Mouse (Mus musculus): Measurements from ENCODE around the gene Setdb1. TPM values are rescaled to one million over a fixed set of nuclear protein-coding genes. Genes with fewer than 3 reads are reported as not detected.
A peak's percentile ranks its signal among the peaks of the same experiment; 100 is the strongest.

Setdb1 gene
- polyA plus RNA-seq, 1 experiment from 2014 or later, result 31.6 TPM

DNA sequence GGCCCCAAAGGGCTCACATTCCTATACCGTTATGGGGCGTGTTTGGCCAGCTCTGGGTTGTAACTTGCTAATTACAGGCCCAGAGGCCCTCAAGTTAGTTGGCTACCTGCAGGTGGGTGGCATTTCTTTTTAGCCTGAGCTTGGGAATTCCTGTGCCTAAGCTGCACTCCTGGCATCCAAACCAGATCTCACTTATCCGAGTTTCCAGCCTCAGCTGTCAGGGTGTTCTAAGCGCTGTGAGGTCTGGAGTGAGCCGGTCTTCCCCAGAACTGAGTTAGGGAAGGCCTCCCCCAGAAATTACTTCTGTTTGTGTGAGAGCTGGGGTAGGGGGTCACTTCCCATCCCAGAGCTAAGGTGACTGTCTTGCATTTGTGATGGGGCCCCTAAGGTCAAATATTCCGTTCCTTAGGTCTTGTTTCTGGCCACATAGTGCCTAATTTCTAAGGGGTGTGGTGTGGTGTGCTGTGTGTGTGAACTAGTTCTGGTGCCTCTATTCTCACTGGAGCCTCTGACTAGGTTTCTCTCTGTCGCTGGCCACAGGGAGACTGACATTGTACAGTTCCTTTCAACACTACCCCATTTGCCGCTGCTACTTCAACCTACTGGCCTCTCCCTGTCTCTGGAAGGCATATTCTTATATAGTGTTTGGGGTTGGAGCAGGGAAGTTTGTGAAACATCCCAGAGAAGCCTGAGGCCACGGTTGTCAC lies 41.0 kb downstream of the Setdb1 start:
- Histone ChIP-seq H3K4me2 (peak overlapping the region; percentile 90), H3K4me1 (peaks cover 81% of the 10 kb centered on the region), H3K9me3 (replicated peaks) (no peaks in the 10 kb centered on the region), H3K9ac (peak overlapping the region; percentile 97), H3K4me3 (peak overlapping the region; percentile 91), H3K27ac (peak overlapping the region; percentile 94), H3K27me3 (replicated peaks) (no peaks in the 10 kb centered on the region), H3K36me3 (peaks cover 32% of the 10 kb centered on the region)
- 4% methylated on average over 9 of the region's 9 CpGs for whole genome bisulfite sequencing (ENCODE audit: insufficient replicate concordance)
- no peak; the same call in 1 of the 2 replicates for ATAC-seq

DNA sequence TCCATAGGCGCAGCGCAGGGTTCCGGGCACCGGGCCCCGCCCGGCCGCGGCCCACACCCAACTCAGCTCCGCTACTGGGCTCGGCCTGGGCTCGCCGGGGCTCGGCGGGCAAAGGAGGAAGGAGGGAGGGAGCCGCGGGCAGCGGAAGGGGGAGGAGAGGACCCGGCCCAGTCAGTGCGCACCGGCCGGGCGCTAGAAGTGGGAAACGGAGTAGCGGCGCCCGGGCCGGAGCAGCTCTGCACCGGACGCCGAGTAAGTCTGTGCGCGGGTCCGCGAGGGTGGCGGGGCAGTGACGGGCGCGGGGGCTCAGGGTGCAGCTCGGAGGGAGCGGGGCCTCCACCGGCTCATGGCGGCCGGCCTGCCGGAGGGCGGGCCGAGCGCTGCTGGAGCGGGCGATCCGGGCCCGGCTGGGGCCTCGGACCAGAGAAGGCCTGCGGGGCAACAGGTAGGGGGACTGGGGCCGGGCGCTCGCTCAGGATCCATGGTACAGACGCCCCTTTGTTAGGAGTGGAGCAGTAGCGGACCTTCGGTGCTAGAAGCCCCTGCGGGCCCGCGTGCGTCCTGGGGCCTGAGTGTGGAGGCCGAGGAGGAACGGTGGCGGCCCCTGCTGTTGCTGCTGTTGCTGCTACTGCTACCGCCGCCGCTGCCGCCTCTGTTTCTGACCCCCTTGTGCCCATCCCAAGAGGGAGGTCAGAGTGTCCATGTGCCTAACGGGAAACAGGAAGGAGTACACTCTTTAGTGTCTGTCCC lies 41.7 kb downstream of the Setdb1 start:
- peaks cover 88% of the 10 kb centered on the region for H3K4me1 ChIP-seq
- no peaks in the 10 kb centered on the region for H3K27me3 ChIP-seq (replicated peaks)

DNA sequence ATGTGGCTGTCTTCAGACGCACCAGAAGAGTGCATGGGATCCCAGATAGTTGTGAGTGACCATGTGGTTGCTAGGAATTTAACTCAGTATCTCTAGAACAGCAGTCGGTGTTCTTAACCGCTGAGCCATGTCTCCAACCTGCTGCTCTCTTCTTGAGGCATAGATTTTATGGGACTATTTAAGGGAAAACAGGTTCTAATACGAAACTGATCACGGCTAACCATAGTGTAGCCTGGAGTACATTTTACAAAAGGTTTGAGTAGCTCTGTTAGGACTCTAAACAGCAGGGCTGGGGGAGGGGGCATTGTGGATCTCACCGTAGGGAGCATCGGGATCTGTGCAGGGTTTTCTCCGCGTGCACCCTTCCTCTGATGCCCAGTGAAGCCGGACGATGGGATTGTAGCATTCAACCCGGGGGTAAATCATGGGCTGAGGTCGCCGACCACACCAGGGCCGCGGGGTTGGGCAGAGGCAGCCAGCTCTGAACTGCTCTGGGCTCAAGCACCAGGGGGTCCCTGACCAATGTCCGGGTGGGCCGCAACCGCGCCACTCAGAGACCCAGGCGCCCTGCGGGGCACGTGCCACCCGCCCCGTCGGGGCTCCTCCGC lies 42.4 kb downstream of the Setdb1 start, which contains the start of gene Cers2:
Gene Cers2, plus strand, starts transcription at position 306 of the 608 bp plus-strand sequence.
- Histone ChIP-seq H3K9me3 (replicated peaks) (no peaks in the 10 kb centered on the region), H3K27me3 (replicated peaks) (no peaks in the 10 kb centered on the region), H3K4me2 (peak within 1 kb of the TSS; percentile 90), H3K9ac (peak within 1 kb of the TSS; percentile 97), H3K27ac (peak within 1 kb of the TSS; percentile 94), H3K36me3 (peaks cover 18% of the 10 kb centered on the region), H3K4me3 (peak within 1 kb of the TSS; percentile 91), H3K4me1 (peaks cover 83% of the 10 kb centered on the region)
- WGBS (ENCODE audit: insufficient replicate concordance), result 2% methylated on average over 27 of the region's 27 CpGs
- ATAC-seq, result no peak

More for the DNA sequence above, 41.7 kb downstream of the Setdb1 start:
- ATAC-seq, result peak; percentile 88
- Histone ChIP-seq H3K4me2 (peak overlapping the region; percentile 90), H3K4me3 (peak overlapping the region; percentile 91), H3K27ac (peak overlapping the region; percentile 94), H3K9me3 (replicated peaks) (no peaks in the 10 kb centered on the region), H3K36me3 (peaks cover 25% of the 10 kb centered on the region), H3K9ac (peak overlapping the region; percentile 97)
- under 1% methylated on average over 66 of the region's 71 CpGs for WGBS (ENCODE audit: insufficient replicate concordance)

DNA sequence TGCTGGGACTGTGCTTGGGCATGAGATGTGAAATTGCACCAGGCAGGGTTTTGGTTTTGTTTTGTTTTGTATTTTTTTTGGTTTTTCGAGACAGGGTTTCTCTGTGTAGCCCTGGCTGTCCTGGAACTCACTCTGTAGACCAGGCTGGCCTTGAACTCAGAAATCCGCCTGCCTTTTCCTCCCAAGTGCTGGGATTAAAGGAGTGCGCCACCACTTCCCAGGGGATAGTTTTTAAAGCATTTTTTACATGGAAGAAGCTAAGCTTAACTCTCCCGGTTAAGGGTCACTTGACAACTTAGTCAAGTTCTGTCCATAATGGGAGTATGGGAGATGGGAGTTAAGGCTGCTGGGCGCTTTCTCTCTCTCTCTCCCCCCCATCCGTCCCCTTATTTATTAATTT lies 42.9 kb downstream of the Setdb1 start:
- H3K4me2 ChIP-seq, result peak overlapping the region; percentile 90
- 34% methylated on average over 6 of the region's 6 CpGs for WGBS (ENCODE audit: insufficient replicate concordance)
- ATAC-seq, result no peak
- H3K27ac ChIP-seq, result peak overlapping the region; percentile 94
- H3K4me1 ChIP-seq, result peaks cover 78% of the 10 kb centered on the region
- H3K27me3 ChIP-seq (replicated peaks), result no peaks in the 10 kb centered on the region
- peak overlapping the region; percentile 91 for H3K4me3 ChIP-seq
- peaks cover 13% of the 10 kb centered on the region for H3K36me3 ChIP-seq
- peak overlapping the region; percentile 97 for H3K9ac ChIP-seq
- no peaks in the 10 kb centered on the region for H3K9me3 ChIP-seq (replicated peaks)

DNA sequence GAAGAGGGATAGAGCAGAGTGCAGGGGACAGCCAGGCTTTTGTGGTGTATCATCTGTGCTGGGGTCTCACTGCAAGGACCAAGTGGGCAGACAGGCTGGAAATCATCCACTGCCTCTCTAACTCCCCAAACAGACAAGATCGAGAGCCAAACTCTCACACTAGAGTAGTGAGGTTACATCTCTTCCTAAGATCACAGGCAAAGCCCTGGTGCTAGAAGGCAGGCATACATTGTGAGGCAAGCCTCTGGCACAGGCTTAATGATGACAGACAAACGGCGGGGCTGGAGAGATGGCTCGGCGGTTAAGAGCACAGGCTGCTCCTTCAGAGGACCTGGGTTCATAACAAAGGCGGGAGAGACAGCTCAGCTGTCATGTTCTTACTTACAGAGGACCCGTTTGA lies 43.5 kb downstream of the Setdb1 start:
- Histone ChIP-seq H3K4me3 (peak overlapping the region; percentile 91), H3K9me3 (replicated peaks) (no peaks in the 10 kb centered on the region), H3K9ac (peak overlapping the region; percentile 97), H3K27ac (peak overlapping the region; percentile 94), H3K27me3 (replicated peaks) (no peaks in the 10 kb centered on the region), H3K4me2 (peak overlapping the region; percentile 90), H3K36me3 (peaks cover 8% of the 10 kb centered on the region; the same call in 1 of the 2 replicates), H3K4me1 (peaks cover 76% of the 10 kb centered on the region)
- WGBS (ENCODE audit: insufficient replicate concordance), result 17% methylated on average over 7 of the region's 7 CpGs
- ATAC-seq, result no peak

DNA sequence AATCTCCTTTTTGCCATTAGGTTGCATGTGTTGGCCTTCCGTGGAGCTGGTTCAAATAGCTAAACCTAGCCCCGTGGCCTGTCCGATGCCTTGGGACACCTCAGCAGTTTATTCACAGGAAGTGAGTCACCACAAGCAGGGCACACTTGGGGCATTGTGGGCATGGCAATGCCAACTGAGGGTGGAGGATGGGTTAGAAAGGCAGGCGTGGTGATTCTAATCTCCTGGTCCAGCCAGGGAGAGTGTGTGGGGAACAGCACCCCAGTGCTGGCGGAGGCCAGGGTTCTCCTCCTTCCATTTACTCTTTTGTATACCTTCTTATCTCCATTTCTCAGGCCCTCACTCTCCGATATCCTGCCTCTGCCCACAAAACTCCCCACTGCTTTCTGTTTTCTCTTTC lies 44.4 kb downstream of the Setdb1 start:
- no peaks in the 10 kb centered on the region for H3K9me3 ChIP-seq (replicated peaks)
- H3K4me1 ChIP-seq, result peaks cover 67% of the 10 kb centered on the region
- peak overlapping the region; percentile 97 for H3K9ac ChIP-seq
- no peaks in the 10 kb centered on the region for H3K27me3 ChIP-seq (replicated peaks)
- H3K27ac ChIP-seq, result peak overlapping the region; percentile 94
- WGBS (ENCODE audit: insufficient replicate concordance), result 12% methylated on average over 6 of the region's 6 CpGs
- H3K4me3 ChIP-seq, result peak overlapping the region; percentile 39
- H3K36me3 ChIP-seq, result peaks cover 2% of the 10 kb centered on the region; the same call in 1 of the 2 replicates
- peak overlapping the region; percentile 90 for H3K4me2 ChIP-seq
- ATAC-seq, result peak; percentile 62

DNA sequence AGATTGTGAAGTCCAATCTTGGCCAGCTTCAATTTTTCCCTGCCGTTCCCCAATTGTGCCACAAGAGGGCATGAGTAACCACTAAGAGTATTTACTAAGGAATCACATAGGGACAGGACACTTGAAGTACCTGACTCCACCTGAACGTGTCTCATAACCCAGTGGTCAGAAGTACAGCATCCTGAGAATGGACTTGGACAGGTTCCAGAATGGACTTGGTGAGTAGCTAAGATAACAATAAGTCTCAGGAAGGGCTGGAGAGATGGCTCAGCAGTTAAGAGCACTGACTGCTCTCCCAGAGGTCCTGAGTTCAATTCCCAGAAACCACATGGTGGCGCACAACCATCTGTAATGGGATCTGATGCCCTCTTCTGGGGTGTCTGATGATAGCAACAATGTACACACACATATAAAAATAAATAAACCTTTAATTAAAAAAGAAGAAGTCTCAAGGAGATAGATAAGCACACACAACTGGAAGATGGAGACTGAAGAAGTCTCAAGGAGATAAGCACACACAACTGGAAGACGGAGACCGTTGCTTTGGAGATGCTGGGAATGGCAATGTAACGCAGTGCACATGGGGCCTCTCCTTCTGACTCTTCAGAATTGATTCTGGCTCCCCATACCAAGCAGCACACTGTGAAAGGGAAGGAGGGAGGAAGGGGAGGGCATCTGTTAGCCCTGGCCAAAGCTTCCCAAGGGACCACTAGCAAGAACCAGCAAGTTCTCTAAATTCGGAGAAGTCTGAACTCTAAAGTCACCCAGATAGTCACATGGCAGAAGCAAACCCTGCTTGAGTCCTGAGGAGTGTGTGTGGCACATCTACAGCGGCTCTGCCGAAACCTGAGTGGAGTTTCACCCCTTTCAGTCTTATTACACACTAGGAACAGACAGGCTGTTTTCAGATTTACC lies 45.8 kb downstream of the Setdb1 start:
- no peaks in the 10 kb centered on the region for H3K27me3 ChIP-seq (replicated peaks)
- peaks cover 1% of the 10 kb centered on the region for H3K36me3 ChIP-seq
- no peak for ATAC-seq
- H3K27ac ChIP-seq, result peak overlapping the region; percentile 94
- peaks cover 59% of the 10 kb centered on the region for H3K4me1 ChIP-seq
- H3K4me2 ChIP-seq, result peak overlapping the region; percentile 33
- WGBS (ENCODE audit: insufficient replicate concordance), result 41% methylated on average over 9 of the region's 9 CpGs
- no peaks in the 10 kb centered on the region for H3K9me3 ChIP-seq (replicated peaks)
- no peak overlapping the region for H3K4me3 ChIP-seq
- peak overlapping the region; percentile 24; the same call in 1 of the 2 replicates for H3K9ac ChIP-seq

DNA sequence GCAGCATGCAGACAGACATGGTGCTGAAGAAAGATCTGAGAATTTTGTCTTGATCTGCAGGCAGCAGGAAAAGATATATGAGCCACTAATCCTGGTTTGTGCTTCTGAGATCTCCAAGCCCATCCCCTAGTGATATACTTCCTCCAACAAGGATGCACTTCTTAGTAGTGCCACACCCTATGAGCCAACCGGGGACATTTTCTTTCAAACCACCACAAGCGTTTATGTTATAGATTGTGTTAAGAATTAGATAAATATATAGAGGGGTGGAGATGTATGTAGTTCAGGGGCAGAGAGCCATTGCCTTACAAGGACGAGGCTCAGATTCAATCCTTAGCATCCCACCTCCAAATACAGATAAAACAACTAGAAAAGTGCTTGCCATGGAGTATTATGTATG lies 46.5 kb downstream of the Setdb1 start:
- 41% methylated on average over 3 of the region's 3 CpGs for WGBS (ENCODE audit: insufficient replicate concordance)
- no peak overlapping the region for H3K27ac ChIP-seq
- H3K4me3 ChIP-seq, result no peak overlapping the region
- H3K9me3 ChIP-seq (replicated peaks), result no peaks in the 10 kb centered on the region
- H3K4me2 ChIP-seq, result no peak overlapping the region
- no peaks in the 10 kb centered on the region for H3K27me3 ChIP-seq (replicated peaks)
- no peak for ATAC-seq
- peaks cover 54% of the 10 kb centered on the region for H3K4me1 ChIP-seq
- H3K36me3 ChIP-seq, result peaks cover 9% of the 10 kb centered on the region
- H3K9ac ChIP-seq, result no peak overlapping the region

DNA sequence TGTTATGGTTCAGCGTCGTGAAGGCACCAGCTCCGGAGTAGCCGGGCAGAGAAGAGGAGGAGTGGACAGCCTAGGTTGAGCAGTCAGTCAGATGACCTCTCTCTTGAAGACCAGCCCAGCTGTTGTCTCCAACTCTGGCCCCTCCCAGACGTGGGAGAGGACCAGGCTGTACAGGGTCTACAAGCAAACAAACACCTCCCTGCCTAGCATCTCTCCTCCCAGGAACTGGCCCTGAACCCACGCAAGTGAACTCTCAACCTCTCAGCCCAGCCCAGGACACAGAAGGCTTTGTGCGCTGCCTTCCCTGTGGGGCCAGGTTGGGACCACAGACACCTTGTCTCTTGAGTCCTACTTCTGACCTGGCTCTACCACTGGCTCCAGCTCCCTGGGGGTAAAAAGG lies 49.9 kb downstream of the Setdb1 start, which contains the start of gene Anxa9:
Gene Anxa9, minus strand, starts transcription at position 77 of the 400 bp plus-strand sequence.
- H3K4me1 ChIP-seq, result peaks cover 27% of the 10 kb centered on the region
- H3K9ac ChIP-seq, result no peak within 1 kb of the TSS
- peaks cover 22% of the 10 kb centered on the region for H3K36me3 ChIP-seq
- no peak within 1 kb of the TSS for H3K4me3 ChIP-seq
- WGBS (ENCODE audit: insufficient replicate concordance), result 68% methylated on average over 7 of the region's 7 CpGs
- no peaks in the 10 kb centered on the region for H3K27me3 ChIP-seq (replicated peaks)
- H3K9me3 ChIP-seq (replicated peaks), result no peaks in the 10 kb centered on the region
- no peak within 1 kb of the TSS for H3K4me2 ChIP-seq
- H3K27ac ChIP-seq, result no peak within 1 kb of the TSS
- no peak for ATAC-seq

DNA sequence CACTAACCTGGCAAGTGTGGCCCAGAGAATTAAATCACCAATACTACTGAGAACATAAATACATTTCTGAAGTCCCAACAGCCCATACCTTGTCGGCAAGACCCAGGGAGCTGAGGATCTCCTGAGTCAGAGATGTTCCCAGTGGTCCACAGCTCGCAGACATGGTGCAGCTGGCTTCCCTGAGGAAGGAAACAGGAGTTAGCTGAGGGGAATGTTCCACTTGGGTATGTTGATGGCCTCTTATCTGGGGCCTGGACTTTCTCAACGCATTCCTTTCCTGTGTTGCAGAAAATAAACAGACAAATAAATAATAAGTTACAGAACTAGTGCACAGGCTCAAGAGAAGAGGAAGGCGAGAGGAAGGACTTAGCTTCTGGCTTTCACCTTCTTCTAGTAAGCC lies 50.8 kb downstream of the Setdb1 start:
- no peak overlapping the region for H3K27ac ChIP-seq
- H3K4me3 ChIP-seq, result no peak overlapping the region
- H3K9ac ChIP-seq, result no peak overlapping the region
- peaks cover 26% of the 10 kb centered on the region for H3K36me3 ChIP-seq
- ATAC-seq, result no peak
- no peak overlapping the region for H3K4me2 ChIP-seq
- H3K27me3 ChIP-seq (replicated peaks), result no peaks in the 10 kb centered on the region
- WGBS (ENCODE audit: insufficient replicate concordance), result 76% methylated on average over 4 of the region's 4 CpGs
- peaks cover 18% of the 10 kb centered on the region for H3K4me1 ChIP-seq
- no peaks in the 10 kb centered on the region for H3K9me3 ChIP-seq (replicated peaks)

DNA sequence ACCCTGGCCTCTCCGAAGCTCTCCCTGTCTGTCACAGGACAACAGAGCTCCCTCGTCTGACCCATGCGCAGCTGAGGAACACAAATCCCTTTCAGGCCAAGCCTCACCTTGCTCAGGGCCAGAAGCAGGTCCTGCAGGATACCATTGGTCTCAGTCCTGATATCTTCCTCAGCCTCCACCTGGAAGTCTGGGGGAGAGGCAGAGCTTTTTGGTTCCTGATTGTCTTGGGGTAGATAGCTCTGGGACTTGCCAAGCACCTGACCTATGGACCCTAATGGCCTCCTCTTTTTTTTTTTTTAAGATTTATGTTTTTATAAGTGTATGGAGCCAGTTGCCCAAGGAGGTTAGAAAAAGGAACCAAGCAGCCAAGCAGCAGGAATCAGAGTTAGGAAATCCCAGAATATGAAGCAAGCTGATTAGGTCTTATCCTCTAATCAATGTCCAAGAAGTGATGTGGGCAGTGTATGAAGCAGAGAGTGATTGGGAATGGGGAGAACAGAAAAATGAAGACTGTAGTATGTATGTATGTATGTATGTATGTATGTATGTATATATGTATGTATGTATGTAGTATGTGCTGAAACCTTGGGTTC lies 55.7 kb downstream of the Setdb1 start:
- no peak overlapping the region for H3K9ac ChIP-seq
- no peak overlapping the region for H3K4me2 ChIP-seq
- peaks cover 45% of the 10 kb centered on the region for H3K36me3 ChIP-seq
- H3K4me3 ChIP-seq, result no peak overlapping the region
- peaks cover 12% of the 10 kb centered on the region; the same call in 1 of the 2 replicates for H3K4me1 ChIP-seq
- no peaks in the 10 kb centered on the region for H3K9me3 ChIP-seq (replicated peaks)
- no peak for ATAC-seq
- no peaks in the 10 kb centered on the region for H3K27me3 ChIP-seq (replicated peaks)
- H3K27ac ChIP-seq, result no peak overlapping the region
- 80% methylated on average over 3 of the region's 3 CpGs for WGBS (ENCODE audit: insufficient replicate concordance)
